Mouse (Mus musculus) brain, adult 2 months (tissue): ENCODE measurements at regions not wholly inside any gene's neighbourhood (a gene's known extent, or its start where the extent isn't known, plus 50 kb on each side); places are given as distances from the start of the nearest gene placed in this dataset.

Source experiments
- DNase-seq: peaks from one replicate; pipeline ENCODE4 v3.0.0; 2011; ENCODE audit warnings: low read depth, low spot score

GRCm38 (mm10) chr15:93790531-93790930 is 194.8 kb upstream of the Prickle1 start:
- no peak for DNase-seq

GRCm38 (mm10) chr15:93789762-93790161 is 194.1 kb upstream of the Prickle1 start:
- DNase-seq, result no peak

- DNase-seq, result no peak
Observed at GRCm38 (mm10) chr15:93787361-93787760, 191.7 kb upstream of the Prickle1 start.

GRCm38 (mm10) chr15:93785846-93786412 is 190.2 kb upstream of the Prickle1 start:
- no peak for DNase-seq

GRCm38 (mm10) chr15:93783736-93784135 is 188.0 kb upstream of the Prickle1 start:
- no peak for DNase-seq

GRCm38 (mm10) chr15:93775199-93775745 is 179.6 kb upstream of the Prickle1 start:
- DNase-seq, result peak; percentile 35

GRCm38 (mm10) chr15:93774340-93774739 is 178.6 kb upstream of the Prickle1 start:
- no peak for DNase-seq

GRCm38 (mm10) chr15:93766981-93767380 is 171.3 kb upstream of the Prickle1 start:
- no peak for DNase-seq

- DNase-seq, result no peak
Observed at GRCm38 (mm10) chr15:93763047-93763446, 167.4 kb upstream of the Prickle1 start.

GRCm38 (mm10) chr15:93758204-93758836 is 162.6 kb upstream of the Prickle1 start:
- no peak for DNase-seq

- no peak for DNase-seq
Observed at GRCm38 (mm10) chr15:93755989-93756388, 160.3 kb upstream of the Prickle1 start.

- DNase-seq, result peak; percentile 82
Observed at GRCm38 (mm10) chr15:93751817-93752216, 156.1 kb upstream of the Prickle1 start.

- peak; percentile 67 for DNase-seq
Observed at GRCm38 (mm10) chr15:93750953-93751352, 155.3 kb upstream of the Prickle1 start.

- no peak for DNase-seq
Observed at GRCm38 (mm10) chr15:93744191-93744945, 148.7 kb upstream of the Prickle1 start.

GRCm38 (mm10) chr15:93733731-93734510 is 138.2 kb upstream of the Prickle1 start:
- no peak for DNase-seq

GRCm38 (mm10) chr15:93732825-93733224 is 137.1 kb upstream of the Prickle1 start:
- DNase-seq, result no peak

- DNase-seq, result no peak
Observed at GRCm38 (mm10) chr15:93731161-93731560, 135.5 kb upstream of the Prickle1 start.

- DNase-seq, result no peak
Observed at GRCm38 (mm10) chr15:93715443-93715842, 119.8 kb upstream of the Prickle1 start.

GRCm38 (mm10) chr15:93713428-93713827 is 117.7 kb upstream of the Prickle1 start:
- peak; percentile 54 for DNase-seq

GRCm38 (mm10) chr15:93712594-93712993 is 116.9 kb upstream of the Prickle1 start:
- DNase-seq, result no peak

- DNase-seq, result no peak
Observed at GRCm38 (mm10) chr15:93711150-93711784, 115.6 kb upstream of the Prickle1 start.
